Mouse (Mus musculus): ENCODE data around the gene Olfr849. TPM values are rescaled to one million over a fixed set of nuclear protein-coding genes. Genes with fewer than 3 reads are reported as not detected.

Gene Olfr849
- not detected in 2 replicates for polyA plus RNA-seq (2014; fragmentation: Nextera tagmentation; extraction: Ambion mirVana)

DNA sequence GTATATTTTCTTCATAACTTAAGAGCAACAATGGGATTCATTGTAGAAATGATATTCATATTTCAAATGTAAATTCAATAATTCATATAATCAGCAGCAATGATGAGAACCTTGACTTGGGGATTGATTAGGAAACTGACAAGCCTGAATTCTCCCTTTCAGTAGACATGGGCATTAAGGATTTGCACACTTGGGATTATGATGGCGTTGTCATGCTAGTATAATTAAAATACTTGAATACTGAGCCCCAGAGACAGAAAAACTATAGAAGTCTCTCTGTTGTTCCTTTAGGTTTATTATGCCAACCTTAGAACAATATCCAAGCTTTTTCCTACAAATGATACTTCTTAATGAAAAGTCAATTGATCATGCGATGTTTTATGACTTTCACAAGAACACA, at the start of gene Olfr849:
Gene Olfr849 (plus strand): TSS at position 301 of the 400 bp plus-strand sequence.
- H3K9me3 ChIP-seq (ENCODE audit: control insufficient read depth, low read length), result peaks cover 33% of the 10 kb centered on the region
- no peaks in the 10 kb centered on the region for H3K36me3 ChIP-seq (ENCODE audit: control insufficient read depth, insufficient read depth, low read length)
- no peak for DNase-seq
- no peak within 1 kb of the TSS for H3K27ac ChIP-seq (replicated peaks; ENCODE audit: low read depth, low read length)
- 84% methylated on average over 2 of the region's 2 CpGs for WGBS
- H3K4me1 ChIP-seq (ENCODE audit: control insufficient read depth, insufficient read depth, low read length), result no peaks in the 10 kb centered on the region
- ATAC-seq (ENCODE audit: low FRiP score, low TSS enrichment), result no peak
- no peak within 1 kb of the TSS for H3K9ac ChIP-seq (replicated peaks; ENCODE audit: low read length)
- no peaks in the 10 kb centered on the region for H3K27me3 ChIP-seq (ENCODE audit: control insufficient read depth, insufficient read depth, low read length)
- H3K4me2 ChIP-seq (ENCODE audit: low read length), result no peak within 1 kb of the TSS
- no peak within 1 kb of the TSS for H3K4me3 ChIP-seq (replicated peaks; ENCODE audit: low read depth, low read length)

GRCm38 (mm10) chr9:19478148-19478547, 38.1 kb downstream of the Olfr849 start, which contains the start of gene Olfr850:
Gene Olfr850, minus strand, starts transcription at chr9:19478248.
- no peak within 1 kb of the TSS for H3K4me2 ChIP-seq (ENCODE audit: low read length)
- no peak within 1 kb of the TSS for H3K9ac ChIP-seq (replicated peaks; ENCODE audit: low read length)
- H3K27me3 ChIP-seq (ENCODE audit: control insufficient read depth, insufficient read depth, low read length), result no peaks in the 10 kb centered on the region
- H3K36me3 ChIP-seq (ENCODE audit: control insufficient read depth, insufficient read depth, low read length), result no peaks in the 10 kb centered on the region
- no peak within 1 kb of the TSS for H3K4me3 ChIP-seq (replicated peaks; ENCODE audit: low read depth, low read length)
- H3K4me1 ChIP-seq (ENCODE audit: control insufficient read depth, insufficient read depth, low read length), result no peaks in the 10 kb centered on the region
- H3K9me3 ChIP-seq (ENCODE audit: control insufficient read depth, low read length), result peaks cover 7% of the 10 kb centered on the region
- no peak within 1 kb of the TSS for H3K27ac ChIP-seq (replicated peaks; ENCODE audit: low read depth, low read length)
- no peak for DNase-seq
- ATAC-seq (ENCODE audit: low FRiP score, low TSS enrichment), result no peak

GRCm38 (mm10) chr9:19492995-19493394, 52.9 kb downstream of the Olfr849 start, which contains the start of gene Olfr851:
Gene Olfr851, plus strand, starts transcription at chr9:19493295.
- no peak within 1 kb of the TSS for H3K9ac ChIP-seq (replicated peaks; ENCODE audit: low read length)
- no peaks in the 10 kb centered on the region for H3K36me3 ChIP-seq (ENCODE audit: control insufficient read depth, insufficient read depth, low read length)
- no peaks in the 10 kb centered on the region for H3K4me1 ChIP-seq (ENCODE audit: control insufficient read depth, insufficient read depth, low read length)
- no peaks in the 10 kb centered on the region for H3K27me3 ChIP-seq (ENCODE audit: control insufficient read depth, insufficient read depth, low read length)
- H3K9me3 ChIP-seq (ENCODE audit: control insufficient read depth, low read length), result peaks cover 23% of the 10 kb centered on the region
- no peak for DNase-seq
- no peak for ATAC-seq (ENCODE audit: low FRiP score, low TSS enrichment)
- no peak within 1 kb of the TSS for H3K27ac ChIP-seq (replicated peaks; ENCODE audit: low read depth, low read length)
- no peak within 1 kb of the TSS for H3K4me2 ChIP-seq (ENCODE audit: low read length)
- no peak within 1 kb of the TSS for H3K4me3 ChIP-seq (replicated peaks; ENCODE audit: low read depth, low read length)

Other genes starting within 250 kb of the Olfr849 start
- gene Olfr843, start 188.3 kb upstream of the Olfr849 start, polyA plus RNA-seq (2014; fragmentation: Nextera tagmentation; extraction: Ambion mirVana), result not detected in 2 replicates
- gene Olfr844, start 123.9 kb upstream of the Olfr849 start, polyA plus RNA-seq (2014; fragmentation: Nextera tagmentation; extraction: Ambion mirVana), result not detected in 2 replicates
- not detected in 2 replicates for gene Olfr845, start 103.8 kb upstream of the Olfr849 start, polyA plus RNA-seq (2014; fragmentation: Nextera tagmentation; extraction: Ambion mirVana)
- gene Olfr846, start 76.3 kb upstream of the Olfr849 start, polyA plus RNA-seq (2014; fragmentation: Nextera tagmentation; extraction: Ambion mirVana), result not detected in 2 replicates
- not detected in 2 replicates for gene Olfr847, start 61.6 kb upstream of the Olfr849 start, polyA plus RNA-seq (2014; fragmentation: Nextera tagmentation; extraction: Ambion mirVana)
- gene Olfr850, start 38.0 kb downstream of the Olfr849 start, polyA plus RNA-seq (2014; fragmentation: Nextera tagmentation; extraction: Ambion mirVana), result not detected in 2 replicates
- gene Olfr851, start 53.0 kb downstream of the Olfr849 start, polyA plus RNA-seq (2014; fragmentation: Nextera tagmentation; extraction: Ambion mirVana), result not detected in 2 replicates
- not detected in 2 replicates for gene Olfr853, start 100.8 kb downstream of the Olfr849 start, polyA plus RNA-seq (2014; fragmentation: Nextera tagmentation; extraction: Ambion mirVana)
- not detected in 2 replicates for gene Olfr854, start 127.1 kb downstream of the Olfr849 start, polyA plus RNA-seq (2014; fragmentation: Nextera tagmentation; extraction: Ambion mirVana)
- gene Olfr855, start 142.4 kb downstream of the Olfr849 start, polyA plus RNA-seq (2014; fragmentation: Nextera tagmentation; extraction: Ambion mirVana), result not detected in 2 replicates
- gene Zfp317, start 181.8 kb downstream of the Olfr849 start, polyA plus RNA-seq (2014; fragmentation: Nextera tagmentation; extraction: Ambion mirVana), result 29.4 and 46.5 TPM in 2 replicates